Mouse (Mus musculus): ENCODE measurements around the gene Elovl2.

The Elovl2 gene

DNA sequence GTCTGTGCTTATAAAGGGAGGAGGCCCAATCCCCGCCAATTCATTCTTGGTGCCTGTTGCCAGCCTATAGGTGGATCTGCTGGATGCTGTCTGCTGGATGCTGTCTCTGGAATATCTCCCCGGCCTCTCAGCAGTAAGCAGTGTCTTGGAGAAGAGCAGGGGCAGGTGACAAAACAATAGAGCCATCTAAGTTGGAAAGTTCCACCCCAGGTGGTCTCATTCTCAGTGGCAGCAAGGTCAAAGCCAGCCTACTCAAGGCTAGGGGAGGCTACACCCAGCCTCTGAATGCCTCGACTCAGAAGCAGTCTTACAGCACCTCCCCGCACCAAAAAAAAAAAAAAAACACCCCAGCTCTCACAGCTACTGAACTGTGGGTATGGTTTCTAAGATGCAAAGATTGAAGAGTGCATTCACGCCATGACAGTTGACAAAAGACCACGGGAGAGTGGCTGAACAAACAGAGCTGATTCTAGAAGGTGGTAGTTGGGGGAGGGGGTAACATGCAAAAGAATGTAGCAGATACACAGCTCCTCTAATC lies 74.7 kb downstream of the Elovl2 start:
- no peak for DNase-seq (ENCODE audit: low spot score)

GRCm38 (mm10) chr13:41134901-41135300 lies 85.3 kb downstream of the Elovl2 start:
- DNase-seq (ENCODE audit: low spot score): peak; percentile 57

Data from yolk sac, embryonic 10.5 days (tissue).